Mouse (Mus musculus) neutrophil, adult 59 days (primary cell): ENCODE data around the gene Opn1sw. TPM values are rescaled to one million over a fixed set of nuclear protein-coding genes. Genes with fewer than 3 reads are reported as not detected.

Source experiments
- total RNA-seq, 2 experiments: library from RNA; stranded (reverse); gene quantifications; 1 replicate in 1 of 2; 2 replicates in 1 of 2; pipeline ENCODE4 v1.2.4; 2023

Opn1sw gene
- not detected for total RNA-seq

GRCm38 (mm10) chr6:29388052-29388518 lies at the start of gene Opn1sw:
Opn1sw (minus strand) TSS chr6:29388468.

GRCm38 (mm10) chr6:29433038-29433803 lies 45.0 kb upstream of the Opn1sw start, which contains the start of gene Flnc:
Flnc (plus strand) TSS chr6:29433256.

GRCm38 (mm10) chr6:29395910-29396713 lies 7.8 kb upstream of the Opn1sw start, which contains the start of gene Ccdc136:
Ccdc136 (plus strand) TSS chr6:29396309.

GRCm38 (mm10) chr6:29347665-29348370 lies 40.5 kb downstream of the Opn1sw start, which contains the start of gene Calu:
Calu (plus strand) TSS chr6:29348069.

Other genes with a start within 250 kb of the Opn1sw start
- gene Rbm28, start 223.5 kb downstream of the Opn1sw start, total RNA-seq, result 10 to 100 TPM; 18.0 to 24.4 TPM
- not detected for gene Prrt4, start 208.9 kb downstream of the Opn1sw start, total RNA-seq
- gene Impdh1, start 172.1 kb downstream of the Opn1sw start, total RNA-seq, result 10 to 100 TPM; 28.5 to 31.0 TPM
- gene Hilpda, start 116.0 kb downstream of the Opn1sw start, total RNA-seq, result 1 to 10 TPM; 3.2 to 4.4 TPM
- gene Fam71f2, start 108.9 kb downstream of the Opn1sw start, total RNA-seq, result not detected
- not detected for gene Fam71f1, start 69.3 kb downstream of the Opn1sw start, total RNA-seq
- gene Calu, start 40.4 kb downstream of the Opn1sw start, total RNA-seq, result 10 to 100 TPM; 33.1 to 38.9 TPM
- under 1 TPM in 1 of 2 experiments, not detected in 1; 0.11 TPM for gene Ccdc136, start 7.8 kb upstream of the Opn1sw start, total RNA-seq
- gene Flnc, start 44.8 kb upstream of the Opn1sw start, total RNA-seq, result not detected
- gene Atp6v1f, start 79.2 kb upstream of the Opn1sw start, total RNA-seq, result 100 to 1,000 TPM; 147 to 167 TPM
- 1 to 10 TPM; 1.6 to 3.5 TPM for gene Atp6v1fnb, start 83.0 kb upstream of the Opn1sw start, total RNA-seq
- gene Kcp, start 119.5 kb upstream of the Opn1sw start, total RNA-seq, result not detected
- gene Irf5, start 138.2 kb upstream of the Opn1sw start, total RNA-seq, result 100 to 1,000 TPM in 1 of 2 experiments, 10 to 100 TPM in 1; 85.5 to 146 TPM
- 10 to 100 TPM; 53.4 to 55.8 TPM for gene Tnpo3, start 221.4 kb upstream of the Opn1sw start, total RNA-seq